Mouse (Mus musculus): ENCODE measurements around the gene Dgke.

DNA sequence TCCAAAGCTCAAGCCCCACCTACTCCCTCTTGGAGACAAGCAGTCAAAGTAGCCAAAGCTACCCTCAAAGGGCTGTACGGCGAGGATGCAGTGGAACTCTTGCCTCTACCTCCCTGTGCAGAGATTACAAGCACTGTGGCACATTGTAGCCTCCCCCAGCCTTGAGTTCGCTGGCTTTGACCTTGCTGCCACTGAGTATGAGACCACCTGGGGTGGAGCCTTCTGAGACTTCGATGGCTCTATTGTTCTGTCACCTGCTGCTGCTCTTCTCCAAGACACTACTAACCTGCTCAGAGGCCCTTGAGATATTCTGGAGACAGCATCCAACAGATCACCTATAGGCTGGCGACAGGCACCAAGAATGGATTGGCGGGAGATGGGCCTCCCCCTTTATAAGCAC lies 36.1 kb downstream of the Dgke start:
- no peak for TF ChIP-seq CTCF (IDR thresholded peaks at IDR 0.05; ENCODE audit: control insufficient read depth, insufficient read depth, insufficient read length)
- TF ChIP-seq USF1 (IDR thresholded peaks at IDR 0.05; ENCODE audit: low read depth) = no peak
- TF ChIP-seq MYOG (IDR thresholded peaks at IDR 0.05; ENCODE audit: control insufficient read depth, extremely low read depth, insufficient read length) = no peak
- no peak for TF ChIP-seq MAX (IDR thresholded peaks at IDR 0.05)
- no peak for TF ChIP-seq MYOD1 (IDR thresholded peaks at IDR 0.05; ENCODE audit: control insufficient read depth, insufficient read length, low read depth)
